Mouse (Mus musculus) midbrain, postnatal 0 days (tissue): ENCODE measurements around the gene Vps37d. TPM values are rescaled to one million over a fixed set of nuclear protein-coding genes. Genes with fewer than 3 reads are reported as not detected.

Experiments used
- ATAC-seq: fragments of 200-750 bp; cut with Nextera tagmentation; 2 replicates; pipeline ENCODE4 v1.8.0; 2017; ENCODE audit warnings: moderate number of reproducible peaks, mild to moderate bottlenecking, moderate TSS enrichment, moderate library complexity; ENCODE audit not compliant: low FRiP score
- DNase-seq: peaks from one replicate; pipeline ENCODE4 v3.0.0-alpha.2; 2015; ENCODE audit warnings: low spot score
- H3K27ac ChIP-seq: fragments of 300-500 bp; sonication (generic); 2 replicates; pipeline ENCODE4 v1.5.1; 2014; ENCODE audit warnings: low read depth, mild to moderate bottlenecking, low read length, mixed read lengths
- H3K27me3 ChIP-seq: fragments of 300-500 bp; sonication (generic); 2 replicates; pipeline ENCODE4 v1.6.1; 2014; ENCODE audit warnings: low read length, control low read depth, mixed read lengths; ENCODE audit not compliant: insufficient read depth
- H3K36me3 ChIP-seq: fragments of 300-500 bp; sonication (generic); 2 replicates; pipeline ENCODE4 v1.6.1; 2014; ENCODE audit warnings: low read length, control low read depth, mixed read lengths; ENCODE audit not compliant: insufficient read depth
- H3K4me1 ChIP-seq: fragments of 300-500 bp; sonication (generic); 2 replicates; pipeline ENCODE4 v1.6.1; 2014; ENCODE audit warnings: mild to moderate bottlenecking, control low read depth, antibody characterized with exemption, low read length, mixed read lengths; ENCODE audit not compliant: insufficient read depth
- H3K4me2 ChIP-seq: fragments of 300-500 bp; sonication (generic); 2 replicates; pipeline ENCODE4 v1.6.1; 2014; ENCODE audit warnings: low read depth, mild to moderate bottlenecking, low read length, mixed read lengths; ENCODE audit not compliant: poor library complexity, severe bottlenecking
- H3K4me3 ChIP-seq: fragments of 300-500 bp; sonication (generic); 2 replicates; pipeline ENCODE4 v1.5.1; 2014; ENCODE audit warnings: low read depth, mild to moderate bottlenecking, low read length, moderate library complexity
- H3K9ac ChIP-seq: fragments of 300-500 bp; sonication (generic); replicated peaks from 2 replicates; pipeline ENCODE4 v1.6.1; 2014; ENCODE audit warnings: mild to moderate bottlenecking, low read length, moderate library complexity, mixed read lengths; ENCODE audit not compliant: poor library complexity, severe bottlenecking
- H3K9me3 ChIP-seq: fragments of 300-500 bp; sonication (generic); 2 replicates; pipeline ENCODE4 v1.6.1; 2016; ENCODE audit warnings: low read length, control low read depth
- CTCF ChIP-seq: IDR thresholded peaks from 2 replicates; pipeline ENCODE4 v1.5.1; 2016; ENCODE audit warnings: antibody characterized with exemption, mild to moderate bottlenecking
- WGBS: fragments of 180-500 bp; shearing (Covaris S2); extraction: QIAGEN DNeasy Blood & Tissue Kit; methylation state at CpG from one replicate; pipeline ENCODE4 v1.1.7; 2014; 5-methylcytosine and 5-hydroxymethylcytosine counted together
- polyA plus RNA-seq: library from polyadenylated mRNA; unstranded; fragments of >200 nt; fragmentation: Nextera tagmentation; extraction: Ambion mirVana; gene quantifications from 2 replicates; pipeline ENCODE4 v1.2.1, GENCODE M21; 2015
- total RNA-seq: library from RNA; depleted of rRNA; stranded (reverse); fragments of >200 nt; gene quantifications from 2 replicates; pipeline ENCODE4 v1.2.3, GENCODE M21; 2014

Vps37d gene
- total and polyA plus RNA-seq, 2 experiments from 2014 or later, result 32.0 to 95.4 TPM

- 34% methylated on average over 6 of the region's 6 CpGs for WGBS
- DNase-seq (no peak), ATAC-seq (no peak)
- Histone ChIP-seq H3K27me3 (no peaks in the 10 kb centered on the region), H3K27ac (no peak overlapping the region), H3K4me3 (no peak overlapping the region), H3K4me1 (no peaks in the 10 kb centered on the region), H3K9ac (no peak overlapping the region), H3K4me2 (no peak overlapping the region), H3K9me3 (no peaks in the 10 kb centered on the region), H3K36me3 (peaks cover 24% of the 10 kb centered on the region)
- TF ChIP-seq CTCF, result no peak
Observed at GRCm38 (mm10) chr5:135040059-135040458, 38.0 kb downstream of the Vps37d start.

- Histone ChIP-seq H3K27ac (no peak overlapping the region), H3K9ac (no peak overlapping the region), H3K4me1 (no peaks in the 10 kb centered on the region), H3K4me3 (no peak overlapping the region), H3K36me3 (peaks cover 18% of the 10 kb centered on the region), H3K27me3 (no peaks in the 10 kb centered on the region), H3K9me3 (no peaks in the 10 kb centered on the region), H3K4me2 (no peak overlapping the region)
- ATAC-seq (no peak), DNase-seq (no peak)
- WGBS, result 87% methylated on average over 9 of the region's 9 CpGs
- no peak for TF ChIP-seq CTCF
Observed at GRCm38 (mm10) chr5:135039541-135039940, 38.5 kb downstream of the Vps37d start.

GRCm38 (mm10) chr5:135037946-135038345 lies 40.1 kb downstream of the Vps37d start:
- no peaks in the 10 kb centered on the region for H3K27me3 ChIP-seq
- H3K4me2 ChIP-seq, result no peak overlapping the region
- TF ChIP-seq CTCF, result no peak
- DNase-seq, result no peak
- H3K27ac ChIP-seq, result no peak overlapping the region
- no peak overlapping the region for H3K9ac ChIP-seq
- ATAC-seq, result no peak
- no peaks in the 10 kb centered on the region for H3K4me1 ChIP-seq
- peaks cover 18% of the 10 kb centered on the region for H3K36me3 ChIP-seq
- H3K9me3 ChIP-seq, result no peaks in the 10 kb centered on the region
- WGBS, result 92% methylated on average over 3 of the region's 3 CpGs
- H3K4me3 ChIP-seq, result no peak overlapping the region

- TF ChIP-seq CTCF, result no peak
- Histone ChIP-seq H3K4me3 (no peak overlapping the region), H3K4me1 (no peaks in the 10 kb centered on the region), H3K4me2 (no peak overlapping the region), H3K36me3 (peaks cover 18% of the 10 kb centered on the region), H3K27ac (no peak overlapping the region), H3K9me3 (no peaks in the 10 kb centered on the region), H3K9ac (no peak overlapping the region), H3K27me3 (no peaks in the 10 kb centered on the region)
- ATAC-seq, result no peak
- 63% methylated on average over 18 of the region's 18 CpGs for whole genome bisulfite sequencing
- DNase-seq, result no peak
Observed at GRCm38 (mm10) chr5:135035608-135036359, 42.3 kb downstream of the Vps37d start.

GRCm38 (mm10) chr5:135034593-135034992 lies 43.5 kb downstream of the Vps37d start:
- H3K4me3 ChIP-seq, result no peak overlapping the region
- WGBS, result 95% methylated on average over 2 of the region's 2 CpGs
- no peak overlapping the region for H3K4me2 ChIP-seq
- peak; percentile 37; the same call in 1 of the 2 replicates for TF ChIP-seq CTCF
- H3K9me3 ChIP-seq, result no peaks in the 10 kb centered on the region
- no peak overlapping the region for H3K9ac ChIP-seq
- H3K4me1 ChIP-seq, result no peaks in the 10 kb centered on the region
- no peaks in the 10 kb centered on the region for H3K27me3 ChIP-seq
- peaks cover 13% of the 10 kb centered on the region for H3K36me3 ChIP-seq
- ATAC-seq (no peak), DNase-seq (no peak)
- no peak overlapping the region for H3K27ac ChIP-seq

GRCm38 (mm10) chr5:135032581-135032980 lies 45.5 kb downstream of the Vps37d start:
- WGBS, result 93% methylated on average over 5 of the region's 5 CpGs
- Histone ChIP-seq H3K27ac (no peak overlapping the region), H3K9me3 (no peaks in the 10 kb centered on the region), H3K4me3 (no peak overlapping the region), H3K4me2 (no peak overlapping the region), H3K4me1 (no peaks in the 10 kb centered on the region), H3K36me3 (peaks cover 3% of the 10 kb centered on the region; the same call in 1 of the 2 replicates), H3K27me3 (no peaks in the 10 kb centered on the region), H3K9ac (no peak overlapping the region)
- no peak for DNase-seq
- no peak for ATAC-seq
- TF ChIP-seq CTCF, result no peak
